Mouse (Mus musculus) embryo, embryonic 11 days (tissue): ENCODE measurements at regions not wholly inside any gene's neighbourhood (a gene's known extent, or its start where the extent isn't known, plus 50 kb on each side); places are given as distances from the start of the nearest gene placed in this dataset.

Experiments used
- DNase-seq: peaks from one replicate; pipeline ENCODE4 v3.0.0-alpha.2; 2015

GRCm38 (mm10) chr14:82998135-82998534 lies 1445.2 kb upstream of the Pcdh17 start:
- DNase-seq: no peak

GRCm38 (mm10) chr14:83002178-83002911 lies 1441.0 kb upstream of the Pcdh17 start:
- DNase-seq: no peak

- peak; percentile 1 for DNase-seq
These were observed 1434.8 kb upstream of the Pcdh17 start for GRCm38 (mm10) chr14:83008549-83008948.

- DNase-seq: no peak
These were observed 1421.5 kb upstream of the Pcdh17 start for GRCm38 (mm10) chr14:83021886-83022285.
